Mouse (Mus musculus) pancreas, adult 10 weeks (tissue): ENCODE results near the gene AW146154. TPM values are rescaled to one million over a fixed set of nuclear protein-coding genes. Genes with fewer than 3 reads are reported as not detected.

ENCODE experiments used
- polyA plus RNA-seq: library from polyadenylated mRNA; stranded (reverse); fragments of 350-450 nt; fragmentation: Illumina TruSeq; extraction: RNeasy Lipid Tissue Mini Kit (QIAGEN cat#74804); gene quantifications from one replicate; pipeline ENCODE4 v1.2.3, GENCODE M21; 2015; ENCODE audit warnings: low read depth, low replicate concordance; ENCODE audit not compliant: insufficient read depth

AW146154 gene
- polyA plus RNA-seq: 3.2 TPM

GRCm38 (mm10) chr7:41499389-41500049 lies at the start of gene AW146154, which contains the start of gene Gm20449:
TSS of gene AW146154 (minus strand) at chr7:41499890.
TSS of gene Gm20449 (minus strand) at chr7:41499417.

DNA sequence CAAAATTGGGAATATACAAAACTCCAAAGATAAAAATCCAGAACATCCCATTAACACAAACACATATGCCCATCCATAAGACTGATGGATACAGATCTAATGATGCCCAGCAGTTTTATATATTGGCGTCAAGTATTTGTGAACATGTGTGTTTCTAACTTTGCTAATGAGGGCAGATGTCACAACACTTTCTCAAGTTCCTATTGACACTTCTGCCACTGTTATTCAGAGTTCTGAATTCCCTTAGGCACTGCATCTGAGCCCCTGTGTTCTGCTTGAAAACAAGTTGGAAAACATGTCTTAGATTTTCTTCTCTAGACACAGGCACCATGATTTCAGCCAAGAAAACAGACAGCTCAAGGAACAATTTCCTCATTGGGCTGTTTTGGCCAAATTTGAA lies 51.1 kb downstream of the AW146154 start, which contains the start of gene Vmn2r57:
Gene Vmn2r57 (minus strand): TSS at position 101 of the 400 bp plus-strand sequence.

Other genes with a start within 250 kb of the AW146154 start
- gene AI987944, start 106.5 kb downstream of the AW146154 start, polyA plus RNA-seq: 4.7 TPM
- not detected for gene Vmn2r57, start 51.2 kb downstream of the AW146154 start, polyA plus RNA-seq
- gene Gm20449, start 473 bp downstream of the AW146154 start, polyA plus RNA-seq: not detected
- not detected for gene Gm6871, start 73.8 kb upstream of the AW146154 start, polyA plus RNA-seq
- 3.3 TPM for gene 2610021A01Rik, start 99.3 kb upstream of the AW146154 start, polyA plus RNA-seq
- 2.6 TPM for gene Zfp788, start 133.3 kb upstream of the AW146154 start, polyA plus RNA-seq